Mouse (Mus musculus) neural tube, embryonic 15.5 days (tissue): Measurements from ENCODE around the gene Mast4. TPM values are rescaled to one million over a fixed set of nuclear protein-coding genes. Genes with fewer than 3 reads are reported as not detected.
"Not testable (repeated sequence)": the region's sequence is repeated elsewhere in the genome, so short reads cannot be mapped to it uniquely, and the experiment has no call there.

Experiments
- ATAC-seq: fragments of 200-750 bp; cut with Nextera tagmentation; 2 replicates; pipeline ENCODE4 v1.8.0; 2017; ENCODE audit warnings: mild to moderate bottlenecking, moderate TSS enrichment, moderate library complexity; ENCODE audit not compliant: low FRiP score
- H3K27ac ChIP-seq: fragments of 300-500 bp; sonication (generic); replicated peaks from 2 replicates; pipeline ENCODE4 v1.5.1; 2015; ENCODE audit warnings: mild to moderate bottlenecking, inconsistent platforms
- H3K27me3 ChIP-seq: fragments of 300-500 bp; sonication (generic); replicated peaks from 2 replicates; pipeline ENCODE4 v1.6.1; 2015; ENCODE audit warnings: inconsistent platforms
- H3K36me3 ChIP-seq: fragments of 300-500 bp; sonication (generic); 2 replicates; pipeline ENCODE4 v1.6.1; 2015; ENCODE audit warnings: inconsistent platforms
- H3K4me1 ChIP-seq: fragments of 300-500 bp; sonication (generic); 2 replicates; pipeline ENCODE4 v1.6.1; 2015; ENCODE audit warnings: inconsistent platforms
- H3K4me2 ChIP-seq: fragments of 300-500 bp; sonication (generic); 2 replicates; pipeline ENCODE4 v1.6.1; 2015; ENCODE audit warnings: inconsistent platforms, mild to moderate bottlenecking, moderate library complexity
- H3K4me3 ChIP-seq: fragments of 300-500 bp; sonication (generic); replicated peaks from 2 replicates; pipeline ENCODE4 v1.5.1; 2015; ENCODE audit warnings: mild to moderate bottlenecking, inconsistent platforms
- H3K9ac ChIP-seq: fragments of 300-500 bp; sonication (generic); replicated peaks from 2 replicates; pipeline ENCODE4 v1.6.1; 2015; ENCODE audit warnings: mild to moderate bottlenecking, inconsistent platforms
- H3K9me3 ChIP-seq: fragments of 300-500 bp; sonication (generic); replicated peaks from 2 replicates; pipeline ENCODE4 v1.6.1; 2016; ENCODE audit warnings: inconsistent platforms
- WGBS: fragments of 180-500 bp; shearing (Covaris S2); methylation state at CpG from one replicate; pipeline ENCODE4 v1.1.7; 2015; ENCODE audit warnings: mixed read lengths; 5-methylcytosine and 5-hydroxymethylcytosine counted together
- polyA plus RNA-seq: library from polyadenylated mRNA; unstranded; fragments of >200 nt; fragmentation: Nextera tagmentation; extraction: Ambion mirVana; gene quantifications from 2 replicates; pipeline ENCODE4 v1.2.1, GENCODE M21; 2015

Gene Mast4
- 24.7 and 31.8 TPM in 2 replicates for polyA plus RNA-seq

DNA sequence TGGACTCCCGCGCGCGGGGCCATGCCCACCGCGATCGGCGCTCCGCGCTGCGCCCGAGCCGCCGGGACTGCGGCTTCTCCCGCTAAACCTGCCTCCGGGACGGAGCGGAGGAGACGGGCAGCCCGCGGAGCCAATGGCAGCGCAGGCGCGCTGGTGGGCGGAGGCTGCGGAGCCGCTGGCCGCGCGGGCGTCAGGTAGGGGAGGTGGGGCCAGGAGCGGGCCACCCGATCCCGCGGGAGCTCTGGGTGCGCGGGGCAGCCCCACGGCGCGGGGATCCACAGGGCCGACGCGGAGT, at the start of gene Mast4:
Gene Mast4, minus strand, starts transcription at position 106 of the 295 bp plus-strand sequence.
- under 1% methylated on average over 44 of the region's 44 CpGs for whole genome bisulfite sequencing
- Histone ChIP-seq H3K4me3 (peak within 1 kb of the TSS; percentile 69), H3K4me1 (peaks cover 25% of the 10 kb centered on the region), H3K27me3 (peaks cover 43% of the 10 kb centered on the region), H3K36me3 (no peaks in the 10 kb centered on the region), H3K27ac (peak within 1 kb of the TSS; percentile 19; the same call in 1 of the 2 replicates), H3K4me2 (peak within 1 kb of the TSS; percentile 98), H3K9me3 (no peaks in the 10 kb centered on the region), H3K9ac (peak within 1 kb of the TSS; percentile 61)
- peak; percentile 96 for ATAC-seq

- 47% methylated on average over 1 of the region's 1 CpGs for WGBS
- Histone ChIP-seq H3K4me2 (no peak overlapping the region), H3K4me1 (no peaks in the 10 kb centered on the region), H3K4me3 (no peak overlapping the region), H3K9me3 (no peaks in the 10 kb centered on the region), H3K36me3 (no peaks in the 10 kb centered on the region), H3K9ac (no peak overlapping the region), H3K27ac (no peak overlapping the region), H3K27me3 (no peaks in the 10 kb centered on the region)
- no peak for ATAC-seq
Observed at GRCm38 (mm10) chr13:103374495-103374894, 40.2 kb upstream of the Mast4 start.

DNA sequence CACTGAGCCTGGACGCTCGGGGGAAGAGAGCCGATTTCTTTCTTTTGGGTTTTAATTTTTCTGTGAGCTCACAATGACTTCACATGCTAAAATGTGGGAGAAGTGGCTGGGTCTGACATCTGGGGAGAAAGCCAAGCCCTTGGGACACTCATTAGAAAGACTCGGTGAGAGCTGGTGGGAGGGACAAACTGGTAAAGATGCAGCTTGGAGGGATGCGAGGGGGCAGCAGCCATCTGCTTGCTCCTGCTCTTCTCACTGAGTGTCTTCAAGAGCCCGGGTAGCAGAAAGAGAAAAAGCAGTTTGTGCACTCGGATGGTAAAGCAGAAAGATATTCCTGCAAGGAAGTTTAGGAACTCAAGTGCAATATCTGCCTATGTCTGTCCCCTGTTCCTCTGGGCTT, 34.9 kb upstream of the Mast4 start:
- ATAC-seq, result no peak
- Histone ChIP-seq H3K36me3 (no peaks in the 10 kb centered on the region), H3K27ac (no peak overlapping the region), H3K9me3 (no peaks in the 10 kb centered on the region), H3K4me2 (no peak overlapping the region), H3K9ac (no peak overlapping the region), H3K27me3 (no peaks in the 10 kb centered on the region), H3K4me1 (0 out of 2 replicates have a peak, but pooled peaks cover 2% of the 10 kb centered on the region), H3K4me3 (no peak overlapping the region)
- 82% methylated on average over 7 of the region's 7 CpGs for WGBS

DNA sequence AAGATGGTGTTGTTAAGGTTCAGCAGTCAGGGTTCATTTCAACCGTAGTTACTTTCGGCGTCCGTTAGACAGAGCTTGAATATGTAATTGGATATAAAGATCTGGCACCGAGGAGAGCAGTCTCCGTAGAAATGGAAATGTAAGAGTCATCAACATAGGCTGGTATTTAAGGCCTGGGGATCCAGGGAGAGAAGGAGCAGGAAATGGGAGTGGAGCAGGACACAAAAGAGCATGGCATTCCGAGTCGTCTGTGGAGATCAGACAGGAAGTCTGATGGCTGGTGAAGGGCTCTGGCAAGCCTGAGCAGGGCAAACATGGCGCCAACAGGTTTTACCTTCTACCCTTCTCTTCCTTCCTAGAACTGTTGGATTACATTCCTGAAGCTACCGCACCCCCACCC, 28.9 kb upstream of the Mast4 start:
- Histone ChIP-seq H3K9me3 (no peaks in the 10 kb centered on the region), H3K27me3 (no peaks in the 10 kb centered on the region), H3K36me3 (no peaks in the 10 kb centered on the region), H3K9ac (no peak overlapping the region), H3K4me2 (no peak overlapping the region), H3K27ac (no peak overlapping the region), H3K4me1 (0 out of 2 replicates have a peak, but pooled peaks cover 2% of the 10 kb centered on the region), H3K4me3 (no peak overlapping the region)
- ATAC-seq, result no peak
- 61% methylated on average over 10 of the region's 10 CpGs for WGBS

DNA sequence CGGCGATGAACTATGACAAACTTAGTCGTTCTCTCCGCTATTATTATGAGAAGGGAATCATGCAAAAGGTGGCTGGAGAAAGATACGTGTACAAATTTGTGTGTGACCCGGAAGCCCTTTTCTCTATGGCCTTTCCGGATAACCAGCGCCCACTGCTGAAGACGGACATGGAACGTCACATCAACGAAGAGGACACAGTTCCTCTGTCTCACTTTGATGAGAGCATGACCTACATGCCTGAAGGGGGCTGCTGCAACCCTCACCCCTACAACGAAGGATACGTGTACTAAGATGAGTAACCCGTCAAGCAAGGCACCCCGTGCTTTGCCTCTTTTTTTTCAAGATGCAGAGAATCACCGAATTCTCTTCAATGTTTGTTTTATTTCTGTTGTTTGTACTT, 23.1 kb upstream of the Mast4 start:
- H3K27ac ChIP-seq, H3K36me3 ChIP-seq, H3K9ac ChIP-seq, H3K4me1 ChIP-seq, H3K4me3 ChIP-seq, H3K27me3 ChIP-seq, H3K9me3 ChIP-seq, ATAC-seq, H3K4me2 ChIP-seq: not testable (repeated sequence)
- WGBS, result 98% methylated on average over 16 of the region's 16 CpGs

GRCm38 (mm10) chr13:103356909-103357308, 22.6 kb upstream of the Mast4 start:
- WGBS, result 94% methylated on average over 5 of the region's 6 CpGs

GRCm38 (mm10) chr13:103354737-103355136, 20.4 kb upstream of the Mast4 start:
- H3K4me2 ChIP-seq, result no peak overlapping the region
- H3K4me3 ChIP-seq, result no peak overlapping the region
- 60% methylated on average over 3 of the region's 3 CpGs for WGBS
- no peak overlapping the region for H3K27ac ChIP-seq
- H3K9ac ChIP-seq, result no peak overlapping the region
- no peaks in the 10 kb centered on the region for H3K27me3 ChIP-seq
- H3K36me3 ChIP-seq, result no peaks in the 10 kb centered on the region
- no peaks in the 10 kb centered on the region for H3K4me1 ChIP-seq
- H3K9me3 ChIP-seq, result no peaks in the 10 kb centered on the region
- no peak for ATAC-seq

More at GRCm38 (mm10) chr13:103356909-103357308, 22.6 kb upstream of the Mast4 start:
- not testable (repeated sequence) for H3K9ac ChIP-seq, H3K27me3 ChIP-seq, H3K27ac ChIP-seq, H3K4me3 ChIP-seq, H3K4me1 ChIP-seq, H3K4me2 ChIP-seq, H3K9me3 ChIP-seq, H3K36me3 ChIP-seq, ATAC-seq

GRCm38 (mm10) chr13:103344749-103345148, 10.5 kb upstream of the Mast4 start:
- no peak overlapping the region for H3K4me2 ChIP-seq
- 94% methylated on average over 8 of the region's 8 CpGs for WGBS

GRCm38 (mm10) chr13:103344006-103344720, 9.9 kb upstream of the Mast4 start:
- no peak overlapping the region for H3K4me2 ChIP-seq
- WGBS, result 86% methylated on average over 8 of the region's 8 CpGs

More at GRCm38 (mm10) chr13:103344749-103345148, 10.5 kb upstream of the Mast4 start:
- Histone ChIP-seq H3K36me3 (no peaks in the 10 kb centered on the region), H3K4me1 (no peaks in the 10 kb centered on the region), H3K9me3 (no peaks in the 10 kb centered on the region), H3K27ac (no peak overlapping the region), H3K27me3 (no peaks in the 10 kb centered on the region), H3K9ac (no peak overlapping the region), H3K4me3 (no peak overlapping the region)
- no peak for ATAC-seq

DNA sequence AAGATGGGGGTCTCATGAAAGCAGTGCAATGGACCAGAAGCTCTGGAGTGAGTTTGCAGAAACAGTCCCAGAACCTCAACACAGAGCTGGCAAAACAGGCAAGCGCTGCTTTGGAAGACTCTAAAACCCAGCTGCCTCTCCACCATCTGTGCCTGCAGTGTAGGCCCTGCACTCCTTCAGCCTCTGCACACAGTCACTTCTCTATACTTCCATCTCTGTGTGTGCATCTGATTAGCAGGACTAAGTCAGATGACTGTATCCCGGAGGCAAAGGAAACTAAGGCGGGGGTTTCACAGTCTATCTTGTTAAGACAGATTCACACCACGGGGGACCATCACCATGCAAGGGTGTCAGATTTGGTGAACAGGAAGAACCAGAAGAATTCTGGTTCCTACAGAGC, 6.7 kb upstream of the Mast4 start:
- Histone ChIP-seq H3K36me3 (no peaks in the 10 kb centered on the region), H3K27ac (no peak overlapping the region), H3K4me1 (no peaks in the 10 kb centered on the region), H3K27me3 (peaks cover 3% of the 10 kb centered on the region; the same call in 1 of the 2 replicates), H3K4me2 (no peak overlapping the region), H3K9ac (no peak overlapping the region), H3K4me3 (no peak overlapping the region), H3K9me3 (no peaks in the 10 kb centered on the region)
- WGBS, result 92% methylated on average over 4 of the region's 4 CpGs
- ATAC-seq, result no peak

More at GRCm38 (mm10) chr13:103344006-103344720, 9.9 kb upstream of the Mast4 start:
- no peaks in the 10 kb centered on the region for H3K4me1 ChIP-seq
- no peak for ATAC-seq
- H3K36me3 ChIP-seq, result no peaks in the 10 kb centered on the region
- H3K27me3 ChIP-seq, result no peaks in the 10 kb centered on the region
- H3K9ac ChIP-seq, result no peak overlapping the region
- H3K27ac ChIP-seq, result no peak overlapping the region
- no peak overlapping the region for H3K4me3 ChIP-seq
- H3K9me3 ChIP-seq, result no peaks in the 10 kb centered on the region

DNA sequence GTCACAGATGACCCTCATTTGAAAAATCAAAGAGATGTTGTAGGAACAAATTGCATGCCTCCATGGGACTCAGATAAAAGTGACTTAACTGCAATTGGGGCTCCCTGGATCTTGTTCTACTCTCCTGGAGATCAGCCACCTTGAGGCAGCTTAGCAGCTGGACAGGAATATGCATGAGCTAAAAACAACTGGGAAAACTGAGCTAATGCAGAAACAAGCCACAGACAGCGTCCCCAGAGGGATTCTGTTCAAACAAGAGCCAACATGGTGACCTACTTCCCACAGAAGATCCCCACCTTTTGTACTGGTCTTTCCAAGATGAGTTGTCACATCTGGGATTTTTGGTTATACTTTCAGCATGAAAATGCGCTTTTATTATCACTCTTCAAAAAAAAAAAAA, 4.3 kb upstream of the Mast4 start:
- no peak for ATAC-seq
- WGBS, result 83% methylated on average over 2 of the region's 2 CpGs

DNA sequence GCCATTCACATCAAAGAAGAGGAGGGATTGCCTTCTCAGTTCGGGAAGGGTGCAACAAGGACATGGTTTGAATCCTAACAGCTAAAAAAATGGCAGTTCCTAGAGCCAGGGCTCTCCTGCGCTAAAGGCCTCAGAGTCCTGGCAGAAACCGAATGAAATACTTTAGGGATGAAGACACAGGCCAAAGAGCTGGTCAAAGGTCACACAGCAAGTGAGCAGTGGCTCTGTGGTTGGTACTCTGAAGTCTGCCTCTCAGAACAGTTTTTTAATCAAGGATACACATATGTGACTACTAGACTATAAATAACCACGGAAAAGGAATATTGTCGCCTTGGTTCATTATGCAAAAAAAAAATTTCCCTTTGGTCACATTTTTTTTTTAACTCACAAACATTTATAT, 1.9 kb upstream of the Mast4 start:
- H3K9ac ChIP-seq, result no peak overlapping the region
- WGBS, result 19% methylated on average over 5 of the region's 5 CpGs

More for the DNA sequence above, 4.3 kb upstream of the Mast4 start:
- Histone ChIP-seq H3K4me1 (peaks cover 15% of the 10 kb centered on the region), H3K9me3 (no peaks in the 10 kb centered on the region), H3K27ac (no peak overlapping the region), H3K4me2 (no peak overlapping the region), H3K9ac (no peak overlapping the region), H3K4me3 (no peak overlapping the region), H3K36me3 (no peaks in the 10 kb centered on the region), H3K27me3 (peaks cover 21% of the 10 kb centered on the region)

More for the DNA sequence above, 1.9 kb upstream of the Mast4 start:
- no peak for ATAC-seq
- Histone ChIP-seq H3K4me2 (no peak overlapping the region), H3K27ac (no peak overlapping the region), H3K4me1 (peaks cover 25% of the 10 kb centered on the region), H3K27me3 (peaks cover 40% of the 10 kb centered on the region), H3K36me3 (no peaks in the 10 kb centered on the region), H3K9me3 (no peaks in the 10 kb centered on the region), H3K4me3 (no peak overlapping the region)
